Mouse (Mus musculus): ENCODE data around the gene Tnmd.
A peak's percentile ranks its signal among the peaks of the same experiment; 100 is the strongest.

Tnmd gene

GRCm38 (mm10) chrX:133850680-133851079 is at the start of gene Tnmd:
Tnmd (plus strand) TSS chrX:133850980.
- no peak for DNase-seq (ENCODE audit: low spot score)

- no peak for DNase-seq (ENCODE audit: low spot score)
These were observed 2.9 kb downstream of the Tnmd start for GRCm38 (mm10) chrX:133853637-133854036.

DNA sequence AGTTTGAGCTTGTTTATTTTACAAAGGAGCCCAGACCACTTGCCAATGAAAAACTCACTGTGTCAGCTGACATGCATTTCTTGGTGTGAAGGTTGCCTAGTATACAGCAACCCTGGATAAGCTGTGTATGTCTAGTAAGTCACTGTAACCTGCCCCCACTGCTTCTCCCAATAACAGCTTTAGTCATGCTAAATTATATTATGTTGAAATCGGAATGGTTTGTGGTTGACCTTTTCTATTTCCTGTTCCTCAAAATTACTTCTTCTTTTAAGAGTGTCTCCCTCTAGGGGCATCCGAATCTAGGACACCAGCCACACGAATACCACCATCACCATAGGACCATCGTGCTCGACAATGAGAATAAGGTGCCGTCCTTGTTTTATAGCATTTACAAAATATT is 19.0 kb downstream of the Tnmd start:
- DNase-seq (ENCODE audit: low spot score), result no peak

DNA sequence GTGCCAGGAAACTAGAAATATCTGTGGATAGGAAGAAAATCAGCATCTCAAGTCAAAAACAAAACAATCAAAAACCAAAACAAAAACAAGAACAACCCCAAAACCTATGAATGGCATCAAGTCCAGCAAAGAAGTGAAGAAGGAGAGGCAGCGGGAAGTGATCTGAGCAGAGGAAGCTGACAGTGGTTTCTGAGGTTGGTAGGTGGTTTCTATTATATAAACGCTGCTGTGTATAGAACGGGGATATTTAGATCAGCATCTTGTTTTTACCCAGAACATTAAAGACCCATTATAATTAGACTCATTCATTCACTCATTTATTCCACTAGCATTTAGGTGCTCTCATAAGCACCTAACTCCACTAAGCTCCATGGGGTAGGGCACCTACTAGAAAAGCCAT is 36.5 kb downstream of the Tnmd start:
- no peak for DNase-seq (ENCODE audit: low spot score)

DNA sequence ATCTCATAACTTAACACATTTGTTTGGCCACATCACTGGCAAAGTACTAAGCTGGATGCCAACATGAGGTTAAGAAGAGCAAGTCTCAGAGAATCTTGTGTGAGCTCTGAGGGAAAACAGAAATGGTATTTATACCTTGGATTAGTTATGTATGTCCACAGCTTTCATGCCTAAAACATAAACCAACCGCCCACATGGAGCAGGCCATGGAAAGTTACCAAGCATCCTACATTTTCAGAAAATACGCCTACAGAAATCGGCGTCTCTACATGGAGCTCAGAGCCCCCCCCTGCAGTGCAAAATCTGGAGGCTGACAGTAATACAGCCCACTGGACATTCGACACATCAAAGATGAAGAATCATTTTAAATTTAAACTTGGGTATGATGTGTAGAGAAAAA is 37.3 kb downstream of the Tnmd start:
- DNase-seq (ENCODE audit: low spot score), result no peak

DNA sequence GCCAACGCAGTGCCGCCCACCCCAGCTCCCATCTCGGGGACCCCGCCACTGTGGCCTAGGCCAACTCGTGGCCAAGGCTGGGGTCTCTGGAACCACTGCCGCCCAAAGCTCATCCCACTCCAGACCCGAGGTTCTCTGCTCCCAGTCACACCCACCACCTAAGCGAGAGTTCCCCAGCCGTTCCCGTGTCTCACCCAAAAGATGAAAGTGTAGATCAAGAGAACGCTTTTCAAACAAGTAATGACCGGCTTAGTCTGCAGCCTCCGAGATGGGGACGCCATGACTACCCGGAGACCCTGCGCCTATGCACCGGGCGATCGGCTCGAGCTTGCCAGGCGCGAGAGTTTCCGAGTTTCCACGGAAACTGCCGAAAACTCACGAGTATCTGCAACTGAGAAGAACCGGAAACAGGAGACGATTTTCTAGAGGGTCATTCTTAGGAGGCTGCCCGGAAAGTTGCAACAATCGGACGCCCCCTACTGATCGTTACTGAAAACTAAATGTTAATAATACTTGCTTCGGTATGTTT is 47.3 kb downstream of the Tnmd start, which contains the start of gene Tspan6:
Gene Tspan6, minus strand, starts transcription at position 416 of the 529 bp plus-strand sequence.
- DNase-seq (ENCODE audit: low spot score), result peak; percentile 54

GRCm38 (mm10) chrX:133908261-133908660 is 57.5 kb downstream of the Tnmd start, which contains the start of gene Srpx2:
Srpx2 (plus strand) TSS chrX:133908426.
- no peak for DNase-seq (ENCODE audit: low spot score)

GRCm38 (mm10) chrX:133911397-133912103 is 60.8 kb downstream of the Tnmd start:
- no peak for DNase-seq (ENCODE audit: low spot score)

GRCm38 (mm10) chrX:133913006-133913405 is 62.2 kb downstream of the Tnmd start:
- no peak for DNase-seq (ENCODE audit: low spot score)

DNA sequence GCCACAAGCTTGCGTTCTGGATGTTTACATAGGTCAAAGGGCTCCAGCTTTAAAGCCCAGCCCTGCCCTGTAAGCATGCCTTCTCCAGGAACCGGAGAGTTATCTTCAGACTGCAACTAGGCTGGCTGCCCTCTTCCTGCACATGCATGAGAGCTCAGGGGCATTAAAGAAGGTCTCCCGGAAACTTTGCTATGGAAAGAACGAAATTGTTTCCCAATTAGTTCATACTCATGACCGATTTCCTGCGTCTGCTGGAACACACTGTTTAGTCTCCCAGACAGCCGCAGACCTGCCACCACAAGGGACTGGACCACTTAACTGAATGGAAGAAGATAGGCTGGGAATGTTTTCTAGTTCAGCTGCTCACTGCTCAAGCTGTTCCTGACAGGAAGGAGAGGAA is 63.4 kb downstream of the Tnmd start:
- DNase-seq (ENCODE audit: low spot score), result no peak

Measured in c-Kit-positive CD71-positive TER-119-positive erythroid progenitor cells, embryonic 14.5 days (primary cell).